Mouse (Mus musculus): Measurements from ENCODE around the gene Hoxd9. TPM values are rescaled to one million over a fixed set of nuclear protein-coding genes. Genes with fewer than 3 reads are reported as not detected.

Gene Hoxd9
- polyA plus RNA-seq, 1 experiment from 2014 or later, result not detected

- H3K9ac ChIP-seq (ENCODE audit: low read length), result no peak overlapping the region
- H3K4me1 ChIP-seq (ENCODE audit: control insufficient read depth, insufficient read depth, low read length), result peaks cover 6% of the 10 kb centered on the region; the same call in 1 of the 2 replicates
- 4% methylated on average over 12 of the region's 12 CpGs for WGBS
- no peak overlapping the region for H3K27ac ChIP-seq (ENCODE audit: low read depth, low read length)
- no peaks in the 10 kb centered on the region for H3K36me3 ChIP-seq (ENCODE audit: control insufficient read depth, insufficient read depth, low read length)
- no peaks in the 10 kb centered on the region for H3K9me3 ChIP-seq (ENCODE audit: control insufficient read depth, low read length)
- ATAC-seq (ENCODE audit: low FRiP score) (no peak), DNase-seq (ENCODE audit: low spot score, missing footprints) (peak; percentile 95)
- no peak overlapping the region for H3K4me2 ChIP-seq
- H3K4me3 ChIP-seq (ENCODE audit: low read depth, low read length), result no peak overlapping the region
- H3K27me3 ChIP-seq (ENCODE audit: control insufficient read depth, insufficient read depth, low read length), result peaks cover 94% of the 10 kb centered on the region
Observed at GRCm38 (mm10) chr2:74688795-74689573, 8.5 kb upstream of the Hoxd9 start.

DNA sequence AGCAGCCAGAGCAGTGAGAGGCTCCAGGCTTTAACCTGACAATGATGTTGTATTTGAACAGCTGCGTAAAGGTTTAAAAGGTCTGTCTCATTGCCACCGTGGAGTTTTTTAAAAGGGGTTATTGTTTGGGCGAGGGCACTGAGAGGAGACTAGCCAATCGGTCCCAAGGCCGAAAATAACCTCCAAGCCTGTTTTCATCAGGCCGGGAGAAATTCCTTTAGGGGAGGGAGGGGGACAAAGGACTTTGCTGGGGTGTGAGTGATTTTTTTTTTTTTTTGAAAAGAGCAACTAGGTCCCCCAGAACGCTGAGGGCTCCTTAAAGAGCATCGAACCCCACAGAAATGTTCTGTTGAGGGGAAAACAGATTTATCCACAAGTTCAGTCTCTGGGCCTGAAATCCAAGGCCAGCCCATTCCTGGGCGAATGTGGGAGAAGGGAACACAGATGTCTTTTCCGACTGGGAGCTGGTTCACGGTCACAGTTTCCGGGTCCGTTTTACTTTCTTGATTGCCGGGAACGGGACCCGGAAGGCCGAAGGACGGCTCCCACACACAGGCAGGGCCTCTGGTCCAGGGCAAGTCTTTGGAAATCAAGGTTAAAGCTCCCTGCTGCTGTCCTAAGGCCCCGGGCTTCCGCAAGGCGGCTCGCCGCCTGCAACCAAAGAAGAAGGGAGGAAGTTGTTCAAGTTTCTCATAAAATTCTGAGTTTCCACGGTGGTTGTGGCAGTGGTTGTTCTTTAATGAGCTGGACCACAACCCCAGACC lies 7.8 kb upstream of the Hoxd9 start:
- no peak overlapping the region for H3K4me3 ChIP-seq (ENCODE audit: low read depth, low read length)
- no peak for ATAC-seq (ENCODE audit: low FRiP score)
- WGBS, result under 1% methylated on average over 24 of the region's 24 CpGs
- H3K4me1 ChIP-seq (ENCODE audit: control insufficient read depth, insufficient read depth, low read length), result peaks cover 6% of the 10 kb centered on the region; the same call in 1 of the 2 replicates
- no peak overlapping the region for H3K4me2 ChIP-seq
- no peaks in the 10 kb centered on the region for H3K36me3 ChIP-seq (ENCODE audit: control insufficient read depth, insufficient read depth, low read length)
- peaks cover 94% of the 10 kb centered on the region for H3K27me3 ChIP-seq (ENCODE audit: control insufficient read depth, insufficient read depth, low read length)
- DNase-seq (ENCODE audit: low spot score, missing footprints), result peak; percentile 95
- H3K9ac ChIP-seq (ENCODE audit: low read length), result no peak overlapping the region
- H3K9me3 ChIP-seq (ENCODE audit: control insufficient read depth, low read length), result no peaks in the 10 kb centered on the region
- H3K27ac ChIP-seq (ENCODE audit: low read depth, low read length), result no peak overlapping the region

GRCm38 (mm10) chr2:74690338-74690716 lies 7.2 kb upstream of the Hoxd9 start:
- H3K9me3 ChIP-seq (ENCODE audit: control insufficient read depth, low read length), result no peaks in the 10 kb centered on the region
- DNase-seq (ENCODE audit: low spot score, missing footprints) (peak; percentile 93), ATAC-seq (ENCODE audit: low FRiP score) (no peak)
- 9% methylated on average over 8 of the region's 8 CpGs for whole genome bisulfite sequencing
- H3K9ac ChIP-seq (ENCODE audit: low read length), result no peak overlapping the region
- no peaks in the 10 kb centered on the region for H3K36me3 ChIP-seq (ENCODE audit: control insufficient read depth, insufficient read depth, low read length)
- no peak overlapping the region for H3K4me3 ChIP-seq (ENCODE audit: low read depth, low read length)
- H3K27ac ChIP-seq (ENCODE audit: low read depth, low read length), result no peak overlapping the region
- H3K4me1 ChIP-seq (ENCODE audit: control insufficient read depth, insufficient read depth, low read length), result peaks cover 6% of the 10 kb centered on the region; the same call in 1 of the 2 replicates
- no peak overlapping the region for H3K4me2 ChIP-seq
- H3K27me3 ChIP-seq (ENCODE audit: control insufficient read depth, insufficient read depth, low read length), result peaks cover 94% of the 10 kb centered on the region

- Histone ChIP-seq H3K36me3 (ENCODE audit: control insufficient read depth, insufficient read depth, low read length) (no peaks in the 10 kb centered on the region), H3K27me3 (ENCODE audit: control insufficient read depth, insufficient read depth, low read length) (peaks cover 96% of the 10 kb centered on the region), H3K4me2 (no peak within 1 kb of the TSS), H3K27ac (ENCODE audit: low read depth, low read length) (no peak within 1 kb of the TSS), H3K4me1 (ENCODE audit: control insufficient read depth, insufficient read depth, low read length) (peaks cover 6% of the 10 kb centered on the region; the same call in 1 of the 2 replicates), H3K9me3 (ENCODE audit: control insufficient read depth, low read length) (no peaks in the 10 kb centered on the region), H3K4me3 (ENCODE audit: low read depth, low read length) (no peak within 1 kb of the TSS), H3K9ac (ENCODE audit: low read length) (no peak within 1 kb of the TSS)
- WGBS, result under 1% methylated on average over 56 of the region's 56 CpGs
- peak; percentile 91 for ATAC-seq (ENCODE audit: low FRiP score)
- DNase-seq (ENCODE audit: low spot score, missing footprints), result peak; percentile 95
Observed at GRCm38 (mm10) chr2:74691022-74691951, 6.2 kb upstream of the Hoxd9 start, which contains the start of gene Hoxd10. TSS of gene Hoxd10 (plus strand) at chr2:74691924.

DNA sequence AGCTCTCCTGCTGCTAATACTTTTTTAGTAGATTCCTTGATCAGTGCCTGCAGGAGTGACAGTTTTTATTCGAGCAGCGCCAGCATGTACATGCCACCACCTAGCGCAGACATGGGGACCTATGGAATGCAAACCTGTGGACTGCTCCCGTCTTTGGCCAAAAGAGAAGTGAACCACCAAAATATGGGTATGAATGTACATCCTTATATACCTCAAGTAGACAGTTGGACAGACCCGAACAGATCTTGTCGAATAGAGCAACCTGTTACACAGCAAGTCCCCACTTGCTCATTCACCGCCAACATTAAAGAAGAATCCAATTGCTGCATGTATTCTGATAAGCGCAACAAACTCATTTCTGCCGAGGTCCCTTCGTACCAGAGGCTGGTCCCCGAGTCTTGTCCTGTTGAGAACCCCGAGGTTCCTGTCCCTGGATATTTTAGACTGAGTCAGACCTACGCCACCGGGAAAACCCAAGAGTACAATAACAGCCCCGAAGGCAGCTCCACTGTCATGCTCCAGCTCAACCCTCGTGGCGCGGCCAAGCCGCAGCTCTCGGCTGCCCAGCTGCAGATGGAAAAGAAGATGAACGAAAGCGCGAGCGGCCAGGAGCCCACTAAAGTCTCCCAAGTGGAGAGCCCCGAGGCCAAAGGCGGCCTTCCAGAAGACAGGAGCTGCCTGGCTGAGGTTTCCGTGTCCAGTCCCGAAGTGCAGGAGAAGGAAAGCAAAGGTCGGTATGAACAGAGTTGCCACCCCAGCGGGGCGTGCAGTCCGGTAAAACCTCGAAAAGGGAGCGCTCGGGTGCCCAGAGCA lies 5.3 kb upstream of the Hoxd9 start:
- H3K4me3 ChIP-seq (ENCODE audit: low read depth, low read length), result no peak overlapping the region
- H3K9ac ChIP-seq (ENCODE audit: low read length), result no peak overlapping the region
- 4% methylated on average over 35 of the region's 35 CpGs for WGBS
- H3K27me3 ChIP-seq (ENCODE audit: control insufficient read depth, insufficient read depth, low read length), result peaks cover 96% of the 10 kb centered on the region
- no peak overlapping the region for H3K4me2 ChIP-seq
- H3K9me3 ChIP-seq (ENCODE audit: control insufficient read depth, low read length), result no peaks in the 10 kb centered on the region
- ATAC-seq (ENCODE audit: low FRiP score) (no peak), DNase-seq (ENCODE audit: low spot score, missing footprints) (peak; percentile 95)
- H3K27ac ChIP-seq (ENCODE audit: low read depth, low read length), result no peak overlapping the region
- peaks cover 6% of the 10 kb centered on the region; the same call in 1 of the 2 replicates for H3K4me1 ChIP-seq (ENCODE audit: control insufficient read depth, insufficient read depth, low read length)
- H3K36me3 ChIP-seq (ENCODE audit: control insufficient read depth, insufficient read depth, low read length), result no peaks in the 10 kb centered on the region

DNA sequence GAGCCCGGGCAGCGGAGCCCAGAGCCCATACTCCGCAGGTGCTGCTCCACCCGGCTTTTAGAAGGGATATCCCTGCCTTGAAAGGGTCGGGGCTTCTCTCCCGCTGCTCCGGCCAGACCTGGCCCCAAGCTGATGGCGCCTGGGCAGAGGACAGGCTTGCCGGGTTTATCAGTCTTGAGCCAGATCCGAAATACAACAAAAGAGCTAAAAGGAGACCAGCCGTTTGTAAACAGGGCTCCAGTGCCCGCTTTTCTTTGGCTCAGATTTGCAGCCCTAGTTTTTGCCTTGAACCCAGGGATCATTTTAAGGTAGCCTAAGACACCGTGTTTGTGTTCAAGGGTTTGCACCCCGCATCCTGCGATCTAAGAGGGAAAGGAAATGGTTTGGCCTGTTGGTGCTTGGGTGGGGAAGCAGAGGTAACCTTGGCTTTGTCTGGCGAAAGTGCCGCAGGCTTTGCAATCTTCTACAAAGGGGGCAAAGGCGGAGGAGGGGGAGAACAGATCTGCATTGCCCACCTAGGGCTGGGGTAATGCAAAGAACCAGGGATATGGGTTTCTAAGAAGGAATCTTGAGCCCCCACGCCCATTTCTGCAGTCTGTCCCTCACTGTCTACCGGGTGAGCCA lies 4.6 kb upstream of the Hoxd9 start:
- Histone ChIP-seq H3K4me3 (ENCODE audit: low read depth, low read length) (no peak overlapping the region), H3K9ac (ENCODE audit: low read length) (no peak overlapping the region), H3K4me2 (no peak overlapping the region), H3K27me3 (ENCODE audit: control insufficient read depth, insufficient read depth, low read length) (peaks cover 96% of the 10 kb centered on the region), H3K27ac (ENCODE audit: low read depth, low read length) (no peak overlapping the region), H3K9me3 (ENCODE audit: control insufficient read depth, low read length) (no peaks in the 10 kb centered on the region), H3K36me3 (ENCODE audit: control insufficient read depth, insufficient read depth, low read length) (no peaks in the 10 kb centered on the region), H3K4me1 (ENCODE audit: control insufficient read depth, insufficient read depth, low read length) (peaks cover 7% of the 10 kb centered on the region; the same call in 1 of the 2 replicates)
- ATAC-seq (ENCODE audit: low FRiP score) (no peak), DNase-seq (ENCODE audit: low spot score, missing footprints) (peak; percentile 95)
- WGBS, result 1% methylated on average over 20 of the region's 20 CpGs

- peaks cover 96% of the 10 kb centered on the region for H3K27me3 ChIP-seq (ENCODE audit: control insufficient read depth, insufficient read depth, low read length)
- no peak overlapping the region for H3K27ac ChIP-seq (ENCODE audit: low read depth, low read length)
- DNase-seq (ENCODE audit: low spot score, missing footprints), result no peak
- ATAC-seq (ENCODE audit: low FRiP score), result no peak
- H3K4me2 ChIP-seq, result no peak overlapping the region
- H3K9ac ChIP-seq (ENCODE audit: low read length), result no peak overlapping the region
- H3K4me1 ChIP-seq (ENCODE audit: control insufficient read depth, insufficient read depth, low read length), result peaks cover 11% of the 10 kb centered on the region
- no peaks in the 10 kb centered on the region for H3K9me3 ChIP-seq (ENCODE audit: control insufficient read depth, low read length)
- H3K4me3 ChIP-seq (ENCODE audit: low read depth, low read length), result no peak overlapping the region
- WGBS, result 6% methylated on average over 4 of the region's 4 CpGs
- no peaks in the 10 kb centered on the region for H3K36me3 ChIP-seq (ENCODE audit: control insufficient read depth, insufficient read depth, low read length)
Observed at GRCm38 (mm10) chr2:74693432-74693827, 4.1 kb upstream of the Hoxd9 start.

- Histone ChIP-seq H3K9ac (ENCODE audit: low read length) (no peak overlapping the region), H3K9me3 (ENCODE audit: control insufficient read depth, low read length) (no peaks in the 10 kb centered on the region), H3K4me1 (ENCODE audit: control insufficient read depth, insufficient read depth, low read length) (peaks cover 11% of the 10 kb centered on the region), H3K27me3 (ENCODE audit: control insufficient read depth, insufficient read depth, low read length) (peaks cover 96% of the 10 kb centered on the region), H3K27ac (ENCODE audit: low read depth, low read length) (no peak overlapping the region), H3K4me3 (ENCODE audit: low read depth, low read length) (no peak overlapping the region), H3K4me2 (no peak overlapping the region), H3K36me3 (ENCODE audit: control insufficient read depth, insufficient read depth, low read length) (no peaks in the 10 kb centered on the region)
- WGBS, result 2% methylated on average over 16 of the region's 16 CpGs
- ATAC-seq (ENCODE audit: low FRiP score) (no peak), DNase-seq (ENCODE audit: low spot score, missing footprints) (peak; percentile 93)
Observed at GRCm38 (mm10) chr2:74694066-74694465, 3.5 kb upstream of the Hoxd9 start.
